Mouse (Mus musculus): ENCODE measurements at regions not wholly inside any gene's neighbourhood (a gene's known extent, or its start where the extent isn't known, plus 50 kb on each side); places are given as distances from the start of the nearest gene placed in this dataset.
"Not testable (repeated sequence)": the region's sequence is repeated elsewhere in the genome, so short reads cannot be mapped to it uniquely, and the experiment has no call there.

DNA sequence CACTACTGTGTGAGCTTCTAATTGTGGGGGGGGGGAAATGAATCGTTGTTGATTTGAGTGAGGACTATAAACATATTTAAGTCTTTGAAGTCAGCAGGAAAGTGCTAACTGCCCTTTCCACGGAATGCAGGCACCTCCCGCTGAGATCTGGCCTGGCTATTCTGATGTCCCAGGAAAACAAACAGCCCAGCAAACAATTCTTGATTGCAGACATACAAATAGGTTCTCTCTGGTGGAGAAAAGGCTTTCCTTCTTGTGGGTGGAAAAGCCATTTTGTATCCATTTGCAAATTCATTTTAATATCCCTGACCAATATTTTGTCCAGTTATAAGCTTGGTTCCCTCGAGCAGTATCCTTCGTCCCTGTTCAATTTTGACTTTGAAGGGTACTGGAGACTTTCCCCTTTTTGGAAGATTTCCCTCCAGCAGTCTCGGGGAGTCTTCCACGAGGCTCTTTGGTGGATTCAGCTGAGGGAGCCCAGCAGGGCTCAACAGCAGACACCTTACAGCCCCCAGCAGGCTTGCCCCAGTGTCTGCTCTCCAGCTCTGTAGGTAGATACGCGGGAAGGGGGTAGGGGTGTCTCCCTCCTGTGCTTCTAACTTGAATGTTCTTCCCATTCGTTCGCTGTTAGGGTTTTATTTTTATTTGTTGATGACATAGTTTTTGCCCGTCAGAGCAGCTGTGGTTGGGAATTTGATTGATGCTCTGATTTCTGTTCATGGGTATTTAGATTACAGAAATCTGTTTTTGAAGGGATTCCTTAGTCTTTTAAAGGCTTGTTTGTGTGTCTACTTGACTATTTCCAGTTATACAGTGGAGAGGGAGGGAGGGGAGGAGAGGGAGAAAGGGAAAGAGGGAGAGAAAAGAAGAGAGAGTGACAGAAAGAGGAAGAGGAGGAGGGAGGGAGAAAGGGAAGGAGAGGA lies 64.9 kb upstream of the Cpm start:
- Histone ChIP-seq H3K9ac (replicated peaks; ENCODE audit: low read depth) (no peak overlapping the region), H3K27ac (ENCODE audit: low read length) (no peak overlapping the region), H3K4me3 (ENCODE audit: low read depth, low read length) (no peak overlapping the region), H3K4me1 (ENCODE audit: insufficient read depth, low read depth, low read length) (0 out of 2 replicates have a peak, but pooled peaks cover 2% of the 10 kb centered on the region), H3K9me3 (ENCODE audit: low read length) (no peaks in the 10 kb centered on the region), H3K4me2 (replicated peaks; ENCODE audit: low read depth, low read length) (no peak overlapping the region), H3K27me3 (replicated peaks; ENCODE audit: insufficient read depth, low read length) (no peaks in the 10 kb centered on the region), H3K36me3 (ENCODE audit: insufficient read depth, low read length) (no peaks in the 10 kb centered on the region)
- WGBS = 43% methylated on average over 12 of the region's 12 CpGs
- TF ChIP-seq EP300 (IDR thresholded peaks at IDR 0.05) (no peak), CTCF (IDR thresholded peaks at IDR 0.05) (no peak)
- DNase-seq (ENCODE audit: low spot score) (no peak), ATAC-seq (no peak)

DNA sequence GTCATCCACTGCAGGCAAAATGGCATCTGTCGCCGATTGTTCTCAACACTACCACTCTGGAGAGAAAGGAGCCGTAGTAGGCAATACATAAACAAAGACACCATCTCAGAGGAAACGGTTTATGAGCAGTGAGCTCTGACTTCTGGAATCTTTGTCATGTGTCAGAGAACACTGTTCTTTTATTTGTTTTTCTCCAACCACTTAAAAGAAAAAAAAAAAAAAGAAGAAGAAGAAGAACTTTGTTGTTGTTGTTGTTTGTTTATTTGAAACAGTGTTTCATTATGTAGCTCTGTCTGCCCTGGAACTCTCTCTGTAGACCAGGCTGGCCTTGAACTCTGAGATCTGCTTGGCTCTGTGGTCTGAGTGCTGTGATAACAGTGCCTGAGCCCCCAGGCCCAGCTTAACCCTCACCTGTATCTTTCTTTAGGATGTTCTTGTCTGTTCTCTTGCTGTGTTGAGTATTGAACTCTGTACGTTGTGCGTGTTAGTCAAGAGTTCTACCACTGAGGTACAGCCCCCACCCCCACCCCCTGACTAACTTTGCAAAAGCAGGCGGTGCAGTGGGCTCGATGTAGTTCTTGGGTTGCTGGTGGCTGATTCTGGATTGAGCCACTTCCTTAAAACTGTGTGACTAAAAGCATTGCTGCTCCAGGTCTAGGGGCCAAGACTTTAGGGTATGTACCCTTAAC lies 65.7 kb upstream of the Cpm start:
- DNase-seq (ENCODE audit: low spot score) (peak; percentile 29), ATAC-seq (no peak)
- no peak overlapping the region for H3K27ac ChIP-seq (ENCODE audit: low read length)
- H3K9me3 ChIP-seq (ENCODE audit: low read length) = no peaks in the 10 kb centered on the region
- 55% methylated on average over 8 of the region's 8 CpGs for WGBS
- no peak overlapping the region for H3K9ac ChIP-seq (replicated peaks; ENCODE audit: low read depth)
- H3K4me2 ChIP-seq (replicated peaks; ENCODE audit: low read depth, low read length) = no peak overlapping the region
- H3K27me3 ChIP-seq (replicated peaks; ENCODE audit: insufficient read depth, low read length) = no peaks in the 10 kb centered on the region
- H3K4me1 ChIP-seq (ENCODE audit: insufficient read depth, low read depth, low read length) = 0 out of 2 replicates have a peak, but pooled peaks cover 2% of the 10 kb centered on the region
- TF ChIP-seq EP300 (IDR thresholded peaks at IDR 0.05) (no peak), CTCF (IDR thresholded peaks at IDR 0.05) (no peak)
- no peak overlapping the region for H3K4me3 ChIP-seq (ENCODE audit: low read depth, low read length)
- H3K36me3 ChIP-seq (ENCODE audit: insufficient read depth, low read length) = no peaks in the 10 kb centered on the region

DNA sequence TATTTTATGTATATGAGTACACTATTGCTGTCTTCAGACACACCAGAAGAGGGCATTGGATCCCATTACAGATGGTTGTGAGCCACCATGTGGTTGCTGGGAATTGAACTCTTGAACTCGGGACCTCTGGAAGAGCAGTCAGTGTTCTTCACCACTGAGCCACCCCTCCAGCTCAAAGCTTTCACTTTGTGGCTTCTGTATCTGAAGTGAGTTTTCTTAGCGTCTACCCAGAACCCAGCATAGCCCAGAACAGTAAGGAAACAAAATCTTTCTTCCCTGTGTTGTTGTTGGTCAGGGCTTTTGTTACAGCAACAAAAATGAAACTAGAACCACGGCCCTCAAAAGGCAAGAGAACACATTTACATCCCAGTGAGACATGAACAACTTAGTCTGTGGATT lies 66.5 kb upstream of the Cpm start:
- H3K4me3 ChIP-seq (ENCODE audit: low read depth, low read length); H3K27ac ChIP-seq (ENCODE audit: low read length); H3K4me1 ChIP-seq (ENCODE audit: insufficient read depth, low read depth, low read length); DNase-seq (ENCODE audit: low spot score); H3K9ac ChIP-seq (replicated peaks; ENCODE audit: low read depth); H3K27me3 ChIP-seq (replicated peaks; ENCODE audit: insufficient read depth, low read length); H3K9me3 ChIP-seq (ENCODE audit: low read length); ATAC-seq; H3K4me2 ChIP-seq (replicated peaks; ENCODE audit: low read depth, low read length); H3K36me3 ChIP-seq (ENCODE audit: insufficient read depth, low read length): not testable (repeated sequence)
- WGBS = 72% methylated on average over 3 of the region's 3 CpGs

DNA sequence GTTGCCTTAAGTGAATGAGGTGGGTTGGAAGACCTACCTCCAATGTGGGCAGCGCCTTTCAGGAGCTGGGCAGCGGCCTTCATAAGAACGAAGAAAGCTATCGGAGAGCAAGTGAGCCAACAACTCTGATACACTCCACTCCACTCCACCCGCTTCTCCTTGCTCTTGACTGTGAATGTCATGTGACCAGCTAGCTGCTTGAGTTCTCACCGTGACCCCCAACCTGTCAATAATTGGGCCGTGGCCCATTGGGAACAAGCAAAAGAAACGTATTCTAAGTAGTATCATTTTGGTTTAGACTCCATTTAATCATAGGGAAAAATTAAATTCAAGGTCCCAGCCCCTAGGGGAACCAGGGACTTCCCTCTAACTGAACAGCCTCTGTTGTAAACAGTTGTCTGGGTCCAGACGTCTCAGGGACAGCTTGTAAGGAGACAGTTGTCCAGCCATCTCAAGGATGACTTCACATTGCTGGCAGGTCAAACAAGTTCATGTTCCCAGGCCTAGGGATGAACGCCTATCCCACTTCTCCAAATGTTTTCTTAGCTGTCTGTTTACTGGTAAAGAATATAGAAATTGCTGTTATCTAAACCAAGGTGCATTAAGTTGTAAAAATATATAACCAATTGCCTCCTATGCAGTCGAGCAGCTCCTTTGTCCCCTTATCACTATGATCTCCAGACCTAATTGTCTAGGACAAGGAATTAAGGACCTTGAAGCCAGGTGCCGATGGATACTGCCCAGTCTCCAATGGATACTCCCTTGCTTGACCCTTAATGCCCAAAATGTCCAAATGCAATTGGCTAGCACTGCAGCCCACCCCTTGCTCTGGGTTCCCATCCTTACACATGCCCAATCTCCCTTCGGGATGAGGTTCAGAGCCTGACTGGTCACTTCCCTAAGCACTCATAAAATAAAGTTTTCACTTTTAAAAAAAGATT lies 67.1 kb upstream of the Cpm start:
- Histone ChIP-seq H3K27me3 (replicated peaks; ENCODE audit: insufficient read depth, low read length) (no peaks in the 10 kb centered on the region), H3K4me1 (ENCODE audit: insufficient read depth, low read depth, low read length) (0 out of 2 replicates have a peak, but pooled peaks cover 2% of the 10 kb centered on the region), H3K36me3 (ENCODE audit: insufficient read depth, low read length) (no peaks in the 10 kb centered on the region), H3K4me2 (replicated peaks; ENCODE audit: low read depth, low read length) (no peak overlapping the region), H3K27ac (ENCODE audit: low read length) (no peak overlapping the region), H3K9ac (replicated peaks; ENCODE audit: low read depth) (no peak overlapping the region), H3K9me3 (ENCODE audit: low read length) (no peaks in the 10 kb centered on the region), H3K4me3 (ENCODE audit: low read depth, low read length) (no peak overlapping the region)
- TF ChIP-seq EP300 (IDR thresholded peaks at IDR 0.05) = no peak
- TF ChIP-seq CTCF (IDR thresholded peaks at IDR 0.05) = no peak
- ATAC-seq = 0 out of 2 replicates have a peak, but pooled peaks have one; percentile 23
- DNase-seq (ENCODE audit: low spot score) = no peak
- 71% methylated on average over 13 of the region's 13 CpGs for WGBS

DNA sequence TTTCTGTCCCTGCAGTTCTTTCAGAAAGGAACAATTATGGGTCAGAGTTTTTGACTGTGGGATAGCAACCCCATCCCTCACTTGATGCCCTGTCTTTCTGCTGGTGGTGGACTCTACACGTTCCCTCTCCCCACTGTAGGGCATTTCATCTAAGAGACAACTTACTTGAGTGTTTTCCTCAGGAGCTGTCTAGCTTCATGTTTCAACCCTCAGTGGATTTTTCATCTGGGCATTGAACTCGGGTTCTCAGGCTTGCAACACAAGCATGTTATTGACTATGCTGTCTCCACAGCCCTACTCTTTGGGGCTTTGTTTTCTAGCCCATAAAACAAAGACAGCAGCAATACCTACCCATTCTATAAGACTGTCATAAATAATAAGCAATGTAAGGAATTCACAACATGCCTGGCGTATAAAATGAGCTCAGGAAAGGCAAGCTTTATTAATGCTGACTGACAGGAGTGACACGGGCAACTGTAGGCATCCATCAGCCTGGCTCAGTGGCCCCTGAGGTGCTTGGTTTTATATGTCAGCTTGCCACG lies 68.0 kb upstream of the Cpm start:
- no peaks in the 10 kb centered on the region for H3K27me3 ChIP-seq (replicated peaks; ENCODE audit: insufficient read depth, low read length)
- H3K4me1 ChIP-seq (ENCODE audit: insufficient read depth, low read depth, low read length) = 0 out of 2 replicates have a peak, but pooled peaks cover 2% of the 10 kb centered on the region
- TF ChIP-seq CTCF (IDR thresholded peaks at IDR 0.05) = no peak
- TF ChIP-seq EP300 (IDR thresholded peaks at IDR 0.05) = no peak
- no peak overlapping the region for H3K27ac ChIP-seq (ENCODE audit: low read length)
- no peaks in the 10 kb centered on the region for H3K36me3 ChIP-seq (ENCODE audit: insufficient read depth, low read length)
- H3K4me2 ChIP-seq (replicated peaks; ENCODE audit: low read depth, low read length) = no peak overlapping the region
- H3K9ac ChIP-seq (replicated peaks; ENCODE audit: low read depth) = no peak overlapping the region
- WGBS = 68% methylated on average over 5 of the region's 5 CpGs
- H3K9me3 ChIP-seq (ENCODE audit: low read length) = no peaks in the 10 kb centered on the region
- no peak overlapping the region for H3K4me3 ChIP-seq (ENCODE audit: low read depth, low read length)
- DNase-seq (ENCODE audit: low spot score) (no peak), ATAC-seq (no peak)

Data from lung, postnatal 0 days (tissue).